Mouse (Mus musculus) megakaryocyte, embryonic 14.5 days (primary cell): Measurements from ENCODE around the gene Fbxl19.

ENCODE experiments used
- FLI1 ChIP-seq: IDR thresholded peaks from 2 replicates; pipeline ENCODE4 v1.6.1; 2012; ENCODE audit warnings: low read length, inconsistent platforms, mixed read lengths
- GATA1 ChIP-seq: IDR thresholded peaks from 3 replicates; pipeline ENCODE4 v1.6.1; 2012; ENCODE audit warnings: mixed read lengths, low read length, inconsistent platforms, borderline replicate concordance

DNA sequence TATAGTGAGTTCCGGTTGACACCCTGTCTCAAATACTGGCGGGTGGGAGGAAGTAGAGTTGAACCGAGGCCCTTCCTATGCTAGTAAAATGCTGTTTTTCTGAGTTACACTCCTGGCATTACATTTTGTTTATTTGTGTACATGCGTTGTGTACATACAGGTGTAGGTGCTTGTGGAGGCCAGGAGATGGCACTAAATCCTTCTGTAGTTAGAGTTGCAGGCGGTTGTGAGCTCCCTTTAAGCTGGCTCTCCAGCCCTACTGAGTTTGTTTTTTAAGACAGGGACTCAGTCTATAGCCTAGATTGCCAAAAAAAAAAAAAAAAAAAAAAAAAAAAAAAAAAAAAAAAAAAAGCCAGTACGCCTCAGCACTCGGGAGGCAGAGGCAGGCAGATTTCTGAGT is 16.4 kb upstream of the Fbxl19 start:
- TF ChIP-seq GATA1: no peak
- no peak for TF ChIP-seq FLI1
